Mouse (Mus musculus) testis, adult 2 months (tissue): ENCODE results near the gene Tulp4.

Experiments used
- CTCF ChIP-seq: fragments of 200-500 bp; IDR thresholded peaks from 2 replicates; pipeline ENCODE4 v1.5.1; 2012; ENCODE audit warnings: low read depth, mild to moderate bottlenecking, inconsistent platforms, low read length, moderate library complexity; ENCODE audit not compliant: control insufficient read depth, insufficient read depth, insufficient replicate concordance
- POLR2A ChIP-seq: fragments of 200-500 bp; IDR thresholded peaks from 2 replicates; pipeline ENCODE4 v1.6.1; 2012; ENCODE audit warnings: low read depth, mild to moderate bottlenecking, inconsistent platforms, low read length, moderate library complexity; ENCODE audit not compliant: control insufficient read depth

DNA sequence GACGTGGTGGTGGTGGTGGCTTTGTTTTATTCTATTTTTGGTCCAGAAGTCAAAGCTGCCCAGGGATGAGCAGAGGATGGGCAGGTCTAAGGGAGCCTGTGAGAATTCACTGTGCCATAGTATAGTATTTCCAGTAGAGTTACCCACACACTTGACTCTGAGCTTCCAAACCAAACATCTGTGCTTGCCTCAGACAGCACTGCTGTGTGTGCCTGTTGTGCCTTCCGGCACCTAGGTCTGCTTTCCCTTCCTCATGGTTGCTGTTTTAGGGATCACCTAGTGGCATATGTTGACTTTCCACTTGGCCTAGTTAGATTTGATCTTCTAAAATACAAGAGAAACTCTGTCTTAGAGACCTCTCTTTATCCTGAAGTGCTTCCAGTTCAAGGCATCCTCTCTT, 39.0 kb downstream of the Tulp4 start:
- no peak for TF ChIP-seq CTCF
- TF ChIP-seq POLR2A = no peak
